Comparison of ENCODE assay signal across 10 mouse cellular contexts in genomic region chr5:116526324-116526723, GRCm38 (mm10).
DNase-seq lines count a peak whose midpoint lies in the region; ATAC-seq and TF ChIP-seq lines count a peak whose summit lies in the region.
"Had no signal": no experiment of that assay in that cellular context is flagged by ENCODE, and none has a peak within 500 bp of the region (broad histone marks: within the 10 kb centered on the region; RNA-seq: fewer than 3 reads in every experiment).

No protein-coding gene starts in this region.

- H3K27me3 ChIP-seq in cerebellum, adult 2 months (ENCODE audit: control insufficient read depth, insufficient read depth, low read length), result no peaks in the 10 kb centered on the region
- no peaks in the 10 kb centered on the region for H3K27me3 ChIP-seq in hindbrain, embryonic 14.5 days (ENCODE audit: control insufficient read depth, insufficient read depth, low read length)
- no peaks in the 10 kb centered on the region for H3K27me3 ChIP-seq in heart, adult 2 months (ENCODE audit: control insufficient read depth, insufficient read depth, low read length)

- TF ChIP-seq EP300 in heart, adult 2 months (IDR thresholded peaks at IDR 0.05; ENCODE audit: insufficient read depth, low read depth, low read length), result no peak

- no peak overlapping the region for H3K4me2 ChIP-seq in hindbrain, embryonic 14.5 days (replicated peaks)

- peak; percentile 69; the same call in 1 of the 2 replicates for ATAC-seq in hindbrain, embryonic 14.5 days (ENCODE audit: low FRiP score)

- no peaks in the 10 kb centered on the region for H3K36me3 ChIP-seq in hindbrain, embryonic 14.5 days (replicated peaks; ENCODE audit: control insufficient read depth, insufficient read depth)
- no peaks in the 10 kb centered on the region for H3K36me3 ChIP-seq in heart, adult 2 months (ENCODE audit: control insufficient read depth, insufficient read depth, low read length)

- no peak for TF ChIP-seq CTCF in cerebellum, adult 2 months (IDR thresholded peaks at IDR 0.05; ENCODE audit: borderline replicate concordance, insufficient read depth, low read depth, low read length)
- TF ChIP-seq CTCF in heart, adult 2 months (IDR thresholded peaks at IDR 0.05), result no peak

- H3K4me1 ChIP-seq in cerebellum, adult 2 months (ENCODE audit: control insufficient read depth, insufficient read depth, low read length), result peaks cover 41% of the 10 kb centered on the region
- peaks cover 19% of the 10 kb centered on the region for H3K4me1 ChIP-seq in hindbrain, embryonic 14.5 days (replicated peaks; ENCODE audit: control insufficient read depth, insufficient read depth, low read length)
- H3K4me1 ChIP-seq in heart, adult 2 months (ENCODE audit: control insufficient read depth, insufficient read depth, low read length), result no peaks in the 10 kb centered on the region

- intact Hi-C loops in heart, adult 2 months (cut with DNase I), result no loop called here

- peak; percentile 98 for DNase-seq in brain, adult 2 months (ENCODE audit: low read depth, low spot score)
- DNase-seq in cerebellum, adult 2 months, result peak; percentile 53 to 89
- DNase-seq in hindbrain, embryonic 14.5 days (ENCODE audit: low spot score), result peak; percentile 62
- DNase-seq in mesoderm, embryonic 11.5 days (ENCODE audit: low read depth, low spot score), result peak; percentile 30
- no peak for DNase-seq in thymus, postnatal 14 days
- no peak for DNase-seq in heart, adult 2 months
- DNase-seq in spleen, postnatal 10 days (ENCODE audit: low spot score in 2 of 2), result no peak
- DNase-seq in adipocyte (ENCODE audit: low spot score), result no peak
- DNase-seq: kidney, postnatal 36 days had no signal

- 6% methylated on average over 4 of the region's 4 CpGs for WGBS in cerebellum, adult 2 months
- whole genome bisulfite sequencing in hindbrain, embryonic 14.5 days, result 30% methylated on average over 4 of the region's 4 CpGs
- WGBS in heart, adult 2 months, result 50% methylated on average over 4 of the region's 4 CpGs

- TF ChIP-seq POLR2A in cerebellum, adult 2 months (IDR thresholded peaks at IDR 0.05; ENCODE audit: borderline replicate concordance, insufficient read depth, low read length), result no peak
- no peak for TF ChIP-seq POLR2A in heart, adult 2 months (IDR thresholded peaks at IDR 0.05; ENCODE audit: insufficient read depth, low read depth, low read length)

- H3K27ac ChIP-seq in cerebellum, adult 2 months (ENCODE audit: insufficient read depth, low read length), result no peak overlapping the region
- H3K27ac ChIP-seq in hindbrain, embryonic 14.5 days, result peak overlapping the region; percentile 14; the same call in 1 of the 2 replicates
- no peak overlapping the region for H3K27ac ChIP-seq in heart, adult 2 months

- H3K79me2 ChIP-seq in heart, adult 2 months (replicated peaks; ENCODE audit: control insufficient read depth, insufficient read depth, low read length), result no peaks in the 10 kb centered on the region

- H3K4me3 ChIP-seq in cerebellum, adult 2 months (replicated peaks; ENCODE audit: insufficient read depth, low read depth, low read length), result no peak overlapping the region
- no peak overlapping the region for H3K4me3 ChIP-seq in hindbrain, embryonic 14.5 days (replicated peaks; ENCODE audit: low read length)
- no peak overlapping the region for H3K4me3 ChIP-seq in heart, adult 2 months
- H3K4me3 ChIP-seq: myocyte had no signal

- H3K9me3 ChIP-seq in hindbrain, embryonic 14.5 days (ENCODE audit: control insufficient read depth, low read length), result no peaks in the 10 kb centered on the region

- no peak overlapping the region for H3K9ac ChIP-seq in hindbrain, embryonic 14.5 days
- H3K9ac ChIP-seq in heart, adult 2 months (ENCODE audit: low read depth, low read length), result no peak overlapping the region

Comparison
In these comparisons a context has a peak if more than half of its experiments do, and no peak if none do; other contexts are left out.
1. DNase-seq: peak in brain, adult 2 months (single experiment), cerebellum, adult 2 months (2 of 2), hindbrain, embryonic 14.5 days (single experiment) and mesoderm, embryonic 11.5 days (single experiment); none in thymus, postnatal 14 days (single experiment), heart, adult 2 months (0 of 2), spleen, postnatal 10 days (0 of 2) and adipocyte (single experiment).